Mouse (Mus musculus) CH12.LX (cell line): ENCODE results near the gene Hist1h3b. TPM values are rescaled to one million over a fixed set of nuclear protein-coding genes. Genes with fewer than 3 reads are reported as not detected.

Experiments
- DNase-seq: peaks from one replicate; pipeline ENCODE4 v3.0.0-alpha.2; 2013; ENCODE audit errors: extremely low read depth
- H3K27ac ChIP-seq: 2 replicates; pipeline ENCODE4 v1.5.1; 2012; ENCODE audit warnings: low read depth, mild to moderate bottlenecking, control low read depth, moderate library complexity; ENCODE audit not compliant: insufficient read depth
- H3K27me3 ChIP-seq: replicated peaks from 2 replicates; pipeline ENCODE3; 2012; ENCODE audit warnings: inconsistent platforms
- H3K36me3 ChIP-seq, 2 experiments: replicated peaks in 1 of 2; 2 replicates each; pipeline versions ENCODE3 to v1.6.1; 2012; ENCODE audit warnings: inconsistent platforms in 1 of 2, low read length in 1 of 2, mild to moderate bottlenecking in 1 of 2, mixed read lengths in 1 of 2, moderate library complexity in 1 of 2; ENCODE audit not compliant: control insufficient read depth in 1 of 2, insufficient read depth in 1 of 2
- H3K4me1 ChIP-seq, 2 experiments: 2 replicates each; pipeline ENCODE4 v1.6.1; 2012; ENCODE audit warnings: inconsistent platforms in 1 of 2, moderate library complexity in 1 of 2; ENCODE audit not compliant: insufficient read depth in 2 of 2, control insufficient read depth in 1 of 2
- H3K4me2 ChIP-seq: 2 replicates; pipeline ENCODE4 v1.6.1; 2012; ENCODE audit warnings: low read depth, mild to moderate bottlenecking, control low read depth; ENCODE audit not compliant: poor library complexity, insufficient read depth, severe bottlenecking
- H3K4me3 ChIP-seq, 3 experiments: fragments of 150-350 bp in 1 of 3; sonication (generic) in 1 of 3; replicated peaks in 1 of 3; 2 replicates each; pipeline versions ENCODE3 to v1.5.1; 2011 to 2012; ENCODE audit warnings: low read depth in 2 of 3, low read length in 2 of 3, mild to moderate bottlenecking in 2 of 3, moderate library complexity in 2 of 3, control low read depth in 1 of 3, improper control_type of control experiment in 1 of 3, inconsistent platforms in 1 of 3, mixed read lengths in 1 of 3; ENCODE audit not compliant: poor library complexity in 1 of 3
- H3K79me2 ChIP-seq: replicated peaks from 2 replicates; pipeline ENCODE4 v1.6.1; 2012; ENCODE audit warnings: mild to moderate bottlenecking, moderate library complexity; ENCODE audit not compliant: control insufficient read depth, poor library complexity, insufficient read depth, severe bottlenecking; ENCODE audit errors: extremely low read depth
- H3K9ac ChIP-seq: 2 replicates; pipeline ENCODE4 v1.6.1; 2012; ENCODE audit warnings: low read depth, mild to moderate bottlenecking, control low read depth, moderate library complexity; ENCODE audit not compliant: insufficient read depth
- H3K9me3 ChIP-seq: replicated peaks from 2 replicates; pipeline ENCODE3; 2012; ENCODE audit warnings: low read length, inconsistent platforms, mixed read lengths
- CHD1 ChIP-seq: IDR thresholded peaks from 2 replicates; pipeline ENCODE4 v1.6.1; 2012; ENCODE audit warnings: low read depth, low read length, improper control_type of control experiment, inconsistent platforms
- CHD2 ChIP-seq: IDR thresholded peaks from 2 replicates; pipeline ENCODE4 v1.6.1; 2011; ENCODE audit warnings: low read length, improper control_type of control experiment
- E2F4 ChIP-seq: IDR thresholded peaks from 2 replicates; pipeline ENCODE4 v1.6.1; 2011; ENCODE audit warnings: low read depth, low read length, improper control_type of control experiment; ENCODE audit not compliant: insufficient replicate concordance
- EP300 ChIP-seq: IDR thresholded peaks from 2 replicates; pipeline ENCODE4 v1.6.1; 2011; ENCODE audit warnings: low read length, improper control_type of control experiment
- JUN ChIP-seq: IDR thresholded peaks from 2 replicates; pipeline ENCODE4 v1.6.1; 2011; ENCODE audit warnings: low read depth, mild to moderate bottlenecking, low read length, improper control_type of control experiment, moderate library complexity; ENCODE audit not compliant: insufficient read depth
- MAFK ChIP-seq: IDR thresholded peaks from 2 replicates; pipeline ENCODE4 v1.6.1; 2011; ENCODE audit warnings: low read length, improper control_type of control experiment; ENCODE audit not compliant: insufficient replicate concordance
- MAX ChIP-seq: IDR thresholded peaks from 2 replicates; pipeline ENCODE4 v1.6.1; 2011; ENCODE audit warnings: low read length, improper control_type of control experiment
- MAZ ChIP-seq: IDR thresholded peaks from 2 replicates; pipeline ENCODE4 v1.6.1; 2012; ENCODE audit warnings: low read depth, mild to moderate bottlenecking, inconsistent platforms, low read length, improper control_type of control experiment, moderate library complexity
- MEF2A ChIP-seq: IDR thresholded peaks from 2 replicates; pipeline ENCODE4 v1.6.1; 2014; ENCODE audit warnings: low read depth, mild to moderate bottlenecking, inconsistent platforms, low read length, improper control_type of control experiment, borderline replicate concordance
- MXI1 ChIP-seq: IDR thresholded peaks from 2 replicates; pipeline ENCODE4 v1.6.1; 2011; ENCODE audit warnings: mild to moderate bottlenecking, low read depth, low read length, improper control_type of control experiment
- NRF1 ChIP-seq: IDR thresholded peaks from 2 replicates; pipeline ENCODE4 v1.6.1; 2014; ENCODE audit warnings: low read depth, mild to moderate bottlenecking, inconsistent platforms, low read length, improper control_type of control experiment, moderate library complexity
- PAX5 ChIP-seq: IDR thresholded peaks from 2 replicates; pipeline ENCODE4 v1.6.1; 2012; ENCODE audit warnings: low read length, inconsistent platforms, mixed read lengths
- POLR2A ChIP-seq: IDR thresholded peaks from 2 replicates; pipeline ENCODE4 v1.6.1; 2011; ENCODE audit warnings: low read depth, mild to moderate bottlenecking, improper control_type of control experiment, low read length
- POLR2AphosphoS2 ChIP-seq: IDR thresholded peaks from 2 replicates; pipeline ENCODE4 v1.6.1; 2011; ENCODE audit warnings: low read depth, low read length, improper control_type of control experiment
- RAD21 ChIP-seq: IDR thresholded peaks from 2 replicates; pipeline ENCODE4 v1.6.1; 2011; ENCODE audit warnings: low read depth, mild to moderate bottlenecking, low read length, improper control_type of control experiment, moderate library complexity
- RCOR1 ChIP-seq: conservative IDR thresholded peaks from 2 replicates; pipeline ENCODE4 v1.6.1; 2012; ENCODE audit warnings: low read depth, mild to moderate bottlenecking, inconsistent platforms, low read length, improper control_type of control experiment
- SIN3A ChIP-seq: IDR thresholded peaks from 2 replicates; pipeline ENCODE4 v1.6.1; 2012; ENCODE audit warnings: low read length, improper control_type of control experiment, inconsistent platforms
- SMC3 ChIP-seq: IDR thresholded peaks from 2 replicates; pipeline ENCODE4 v1.6.1; 2011; ENCODE audit warnings: low read depth, low read length, improper control_type of control experiment
- UBTF ChIP-seq: IDR thresholded peaks from 2 replicates; pipeline ENCODE4 v1.6.1; 2012; ENCODE audit warnings: low read depth, mild to moderate bottlenecking, inconsistent platforms, low read length, improper control_type of control experiment, moderate library complexity
- USF1 ChIP-seq: IDR thresholded peaks from 2 replicates; pipeline ENCODE4 v1.6.1; 2014; ENCODE audit warnings: low read depth, mild to moderate bottlenecking, inconsistent platforms, low read length, improper control_type of control experiment
- USF2 ChIP-seq: conservative IDR thresholded peaks from 2 replicates; pipeline ENCODE4 v1.6.1; 2011; ENCODE audit warnings: low read depth, low read length, improper control_type of control experiment
- dilution Hi-C: fragments of 300-500 bp; cut with MboI; formaldehyde crosslinking; loops from 2 replicates; pipeline ENCODE4 v1.14.3; 2020; ENCODE audit warnings: low sequenced_read_pairs; ENCODE audit not compliant: extremely low pct_unique_long_range_greater_than_20kb, extremely low pct_ligation_motif_present
- in situ Hi-C: fragments of 300-500 bp; cut with MboI; formaldehyde crosslinking; loops from 3 replicates; pipeline ENCODE4 v1.14.3; 2019; ENCODE audit warnings: low sequenced_read_pairs, low pct_ligation_motif_present, low pct_unique_long_range_greater_than_20kb, mixed read lengths
- polyA plus RNA-seq: library from polyadenylated mRNA; unstranded; fragments of >175 nt; gene quantifications from 2 replicates; pipeline ENCODE4 v1.2.1, GENCODE M21; 2012; ENCODE audit warnings: low read depth; ENCODE audit not compliant: insufficient read length
- total RNA-seq, 2 experiments: library from RNA; depleted of rRNA; stranded (reverse); fragments of 300-350 nt in 1 of 2; fragments of >200 nt in 1 of 2; gene quantifications; 2 replicates each; pipeline ENCODE4 v1.2.3; 2012 to 2014

Gene Hist1h3b
- total and polyA plus RNA-seq, 3 experiments = 5.5 to 2,096 (median 44.0) TPM

- Histone ChIP-seq H3K9ac (no peak overlapping the region), H3K4me3 (no peak overlapping the region), H3K9me3 (no peaks in the 10 kb centered on the region), H3K4me1 (peaks cover 0 to 12% of the 10 kb centered on the region in 2 experiments; a peak in 2 of 4 replicates), H3K27ac (no peak overlapping the region), H3K27me3 (no peaks in the 10 kb centered on the region), H3K79me2 (no peaks in the 10 kb centered on the region), H3K36me3 (no peaks in the 10 kb centered on the region), H3K4me2 (no peak overlapping the region)
- TF ChIP-seq SIN3A (no peak), PAX5 (no peak), MEF2A (no peak), RCOR1 (no peak), POLR2A (no peak), MAZ (no peak), POLR2AphosphoS2 (no peak), RAD21 (no peak), USF2 (no peak), MXI1 (no peak), USF1 (no peak), NRF1 (no peak), JUN (no peak), E2F4 (no peak)
- no peak for DNase-seq
- in situ Hi-C loops (loop anchor here (5.0 kb wide), 1 partner anchor 35 kb away; no protein-coding TSS in a partner anchor), dilution Hi-C loops (no loop called here)
These were observed 15.0 kb upstream of the Hist1h3b start for GRCm38 (mm10) chr13:23737091-23737490.

- in situ Hi-C loops (loop anchor here (5.0 kb wide), 1 partner anchor 36 kb away; no protein-coding TSS in a partner anchor), dilution Hi-C loops (no loop called here)
- Histone ChIP-seq H3K9ac (peak overlapping the region; percentile 66), H3K4me1 (peaks cover under 1 to 22% of the 10 kb centered on the region in 2 experiments; a peak in 3 of 4 replicates), H3K79me2 (no peaks in the 10 kb centered on the region), H3K9me3 (no peaks in the 10 kb centered on the region), H3K36me3 (no peaks in the 10 kb centered on the region), H3K4me3 (peak overlapping the region in 1 of 3 experiments; percentile 12), H3K27me3 (no peaks in the 10 kb centered on the region), H3K4me2 (peak overlapping the region; percentile 61; the same call in 1 of the 2 replicates), H3K27ac (no peak overlapping the region)
- TF ChIP-seq EP300 (no peak), SMC3 (no peak), CHD2 (peak; percentile 69), MAFK (no peak), UBTF (no peak), MAX (no peak), CHD1 (0 out of 2 replicates have a peak, but pooled peaks have one; percentile 25)
- DNase-seq = no peak
These were observed 14.0 kb upstream of the Hist1h3b start for GRCm38 (mm10) chr13:23738041-23738440.
